Mouse (Mus musculus): Measurements from ENCODE around the gene Cyb561d2. TPM values are rescaled to one million over a fixed set of nuclear protein-coding genes. Genes with fewer than 3 reads are reported as not detected.
A peak's percentile ranks its signal among the peaks of the same experiment; 100 is the strongest.

Gene Cyb561d2
- polyA plus RNA-seq, 1 experiment from 2014 or later = 23.2 TPM

- Histone ChIP-seq H3K27ac (no peak overlapping the region), H3K27me3 (peaks cover 25% of the 10 kb centered on the region), H3K4me3 (no peak overlapping the region), H3K9me3 (replicated peaks) (no peaks in the 10 kb centered on the region), H3K4me2 (no peak overlapping the region), H3K4me1 (peaks cover 48% of the 10 kb centered on the region), H3K36me3 (ENCODE audit: poor library complexity, severe bottlenecking) (peaks cover 23% of the 10 kb centered on the region), H3K9ac (no peak overlapping the region)
- WGBS = 86% methylated on average over 10 of the region's 10 CpGs
- ATAC-seq = no peak
These were observed 3.2 kb upstream of the Cyb561d2 start for GRCm38 (mm10) chr9:107545199-107545598.

- Histone ChIP-seq H3K4me2 (no peak overlapping the region), H3K36me3 (ENCODE audit: poor library complexity, severe bottlenecking) (peaks cover 28% of the 10 kb centered on the region), H3K4me1 (peaks cover 48% of the 10 kb centered on the region), H3K27ac (no peak overlapping the region), H3K9me3 (replicated peaks) (no peaks in the 10 kb centered on the region), H3K4me3 (no peak overlapping the region), H3K9ac (no peak overlapping the region), H3K27me3 (peaks cover 20% of the 10 kb centered on the region)
- WGBS = 94% methylated on average over 12 of the region's 12 CpGs
- no peak for ATAC-seq
These were observed 2.7 kb upstream of the Cyb561d2 start for GRCm38 (mm10) chr9:107544729-107545128.

- H3K9ac ChIP-seq = no peak overlapping the region
- peaks cover 15% of the 10 kb centered on the region for H3K27me3 ChIP-seq
- ATAC-seq = no peak
- no peak overlapping the region for H3K27ac ChIP-seq
- H3K9me3 ChIP-seq (replicated peaks) = no peaks in the 10 kb centered on the region
- no peak overlapping the region for H3K4me3 ChIP-seq
- H3K4me2 ChIP-seq = no peak overlapping the region
- peaks cover 48% of the 10 kb centered on the region for H3K4me1 ChIP-seq
- peaks cover 33% of the 10 kb centered on the region for H3K36me3 ChIP-seq (ENCODE audit: poor library complexity, severe bottlenecking)
- WGBS = 95% methylated on average over 17 of the region's 17 CpGs
These were observed 2.3 kb upstream of the Cyb561d2 start for GRCm38 (mm10) chr9:107544196-107544700.

DNA sequence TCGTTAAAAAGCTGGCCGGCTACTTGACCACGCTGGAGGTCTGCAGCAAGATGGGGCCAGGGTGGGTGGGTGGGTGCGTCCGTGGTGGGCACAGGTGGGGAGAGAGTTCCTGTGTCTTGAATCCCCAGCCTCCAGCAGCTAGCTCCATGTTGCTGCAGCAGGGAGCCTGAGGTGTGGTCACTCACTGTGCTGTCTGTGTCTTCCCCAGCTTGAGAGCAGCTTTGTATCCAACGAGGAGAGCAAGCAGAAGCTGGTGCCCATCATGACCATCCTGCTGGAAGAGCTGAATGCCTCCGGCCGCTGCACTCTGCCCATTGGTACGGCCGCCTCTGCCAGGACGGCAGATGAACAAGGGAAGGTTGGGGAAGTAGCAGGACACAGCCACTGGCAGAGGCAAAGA is 1.3 kb upstream of the Cyb561d2 start:
- H3K4me2 ChIP-seq = peak overlapping the region; percentile 92
- H3K9ac ChIP-seq = no peak overlapping the region
- no peak overlapping the region for H3K4me3 ChIP-seq
- WGBS = 89% methylated on average over 11 of the region's 11 CpGs
- no peaks in the 10 kb centered on the region for H3K9me3 ChIP-seq (replicated peaks)
- H3K4me1 ChIP-seq = peaks cover 48% of the 10 kb centered on the region
- ATAC-seq = no peak
- H3K27ac ChIP-seq = no peak overlapping the region
- peaks cover 42% of the 10 kb centered on the region for H3K36me3 ChIP-seq (ENCODE audit: poor library complexity, severe bottlenecking)
- peaks cover 7% of the 10 kb centered on the region; the same call in 1 of the 2 replicates for H3K27me3 ChIP-seq

- Histone ChIP-seq H3K9me3 (replicated peaks) (no peaks in the 10 kb centered on the region), H3K36me3 (ENCODE audit: poor library complexity, severe bottlenecking) (peaks cover 48% of the 10 kb centered on the region), H3K9ac (peak overlapping the region; percentile 77), H3K4me1 (peaks cover 47% of the 10 kb centered on the region), H3K4me3 (peak overlapping the region; percentile 59), H3K27me3 (0 out of 2 replicates have a peak, but pooled peaks cover under 1% of the 10 kb centered on the region), H3K27ac (no peak overlapping the region), H3K4me2 (peak overlapping the region; percentile 92)
- 41% methylated on average over 8 of the region's 8 CpGs for WGBS
- no peak for ATAC-seq
These were observed 728 bp upstream of the Cyb561d2 start for GRCm38 (mm10) chr9:107542721-107543120.

DNA sequence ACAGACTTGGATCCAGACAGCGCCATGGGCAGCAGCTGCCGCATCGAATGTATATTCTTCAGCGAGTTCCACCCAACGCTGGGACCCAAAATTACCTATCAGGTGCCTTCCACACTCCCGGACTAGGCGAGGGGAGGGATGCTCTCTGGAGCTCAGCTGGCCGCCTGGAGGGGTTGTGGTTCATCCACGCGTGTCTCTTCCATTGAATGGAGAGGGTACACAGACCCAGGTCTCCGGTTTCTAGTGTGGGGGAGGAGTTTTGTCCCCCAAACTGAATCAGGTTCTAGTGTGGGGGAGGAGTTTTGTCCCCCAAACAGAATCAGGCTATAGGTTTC is 326 bp upstream of the Cyb561d2 start:
- Histone ChIP-seq H3K9ac (peak overlapping the region; percentile 77), H3K4me3 (peak overlapping the region; percentile 59), H3K27me3 (no peaks in the 10 kb centered on the region), H3K9me3 (replicated peaks) (no peaks in the 10 kb centered on the region), H3K4me2 (peak overlapping the region; percentile 92), H3K36me3 (ENCODE audit: poor library complexity, severe bottlenecking) (peaks cover 52% of the 10 kb centered on the region), H3K4me1 (peaks cover 46% of the 10 kb centered on the region), H3K27ac (no peak overlapping the region; the same call in 1 of the 2 replicates)
- 2% methylated on average over 11 of the region's 11 CpGs for WGBS
- peak; percentile 26 for ATAC-seq

GRCm38 (mm10) chr9:107541005-107541404 is 988 bp downstream of the Cyb561d2 start:
- no peak; the same call in 1 of the 2 replicates for ATAC-seq
- no peak overlapping the region for H3K27ac ChIP-seq
- H3K36me3 ChIP-seq (ENCODE audit: poor library complexity, severe bottlenecking) = peaks cover 52% of the 10 kb centered on the region
- H3K4me3 ChIP-seq = peak overlapping the region; percentile 59
- WGBS = 41% methylated on average over 10 of the region's 10 CpGs
- peaks cover 46% of the 10 kb centered on the region for H3K4me1 ChIP-seq
- H3K4me2 ChIP-seq = peak overlapping the region; percentile 92
- H3K9ac ChIP-seq = peak overlapping the region; percentile 77
- no peaks in the 10 kb centered on the region for H3K27me3 ChIP-seq
- H3K9me3 ChIP-seq (replicated peaks) = no peaks in the 10 kb centered on the region

GRCm38 (mm10) chr9:107540420-107540819 is 1.6 kb downstream of the Cyb561d2 start:
- no peak overlapping the region for H3K4me2 ChIP-seq
- no peak overlapping the region for H3K9ac ChIP-seq
- H3K4me3 ChIP-seq = no peak overlapping the region
- peaks cover 52% of the 10 kb centered on the region for H3K36me3 ChIP-seq (ENCODE audit: poor library complexity, severe bottlenecking)
- peaks cover 46% of the 10 kb centered on the region for H3K4me1 ChIP-seq
- no peaks in the 10 kb centered on the region for H3K27me3 ChIP-seq
- ATAC-seq = no peak
- 79% methylated on average over 4 of the region's 4 CpGs for WGBS
- no peaks in the 10 kb centered on the region for H3K9me3 ChIP-seq (replicated peaks)
- no peak overlapping the region for H3K27ac ChIP-seq

DNA sequence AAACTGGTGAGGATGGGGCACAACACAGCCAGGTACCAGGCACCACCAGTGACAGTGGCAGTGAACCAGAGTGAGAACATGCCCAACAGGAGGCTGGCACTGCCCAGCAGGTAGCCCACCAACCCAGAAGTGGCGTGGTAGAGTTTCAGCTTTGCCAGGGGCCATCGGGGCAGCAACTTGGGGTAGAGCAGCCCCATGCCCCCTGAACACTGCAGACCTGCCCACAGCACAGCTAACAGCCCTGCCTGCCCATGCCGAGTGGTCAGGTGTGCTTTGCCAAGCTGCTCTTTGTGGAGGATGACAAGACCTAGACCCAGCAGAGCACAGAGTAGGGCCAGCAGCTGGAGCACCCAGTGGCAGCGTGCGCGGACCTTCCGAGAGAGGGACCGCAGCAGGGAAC is 2.1 kb downstream of the Cyb561d2 start:
- H3K4me1 ChIP-seq = peaks cover 51% of the 10 kb centered on the region
- no peak overlapping the region for H3K4me3 ChIP-seq
- no peak overlapping the region for H3K4me2 ChIP-seq
- H3K27ac ChIP-seq = no peak overlapping the region
- H3K9me3 ChIP-seq (replicated peaks) = no peaks in the 10 kb centered on the region
- peaks cover 48% of the 10 kb centered on the region for H3K36me3 ChIP-seq (ENCODE audit: poor library complexity, severe bottlenecking)
- no peak for ATAC-seq
- no peaks in the 10 kb centered on the region for H3K27me3 ChIP-seq
- WGBS = 96% methylated on average over 8 of the region's 8 CpGs
- no peak overlapping the region for H3K9ac ChIP-seq

DNA sequence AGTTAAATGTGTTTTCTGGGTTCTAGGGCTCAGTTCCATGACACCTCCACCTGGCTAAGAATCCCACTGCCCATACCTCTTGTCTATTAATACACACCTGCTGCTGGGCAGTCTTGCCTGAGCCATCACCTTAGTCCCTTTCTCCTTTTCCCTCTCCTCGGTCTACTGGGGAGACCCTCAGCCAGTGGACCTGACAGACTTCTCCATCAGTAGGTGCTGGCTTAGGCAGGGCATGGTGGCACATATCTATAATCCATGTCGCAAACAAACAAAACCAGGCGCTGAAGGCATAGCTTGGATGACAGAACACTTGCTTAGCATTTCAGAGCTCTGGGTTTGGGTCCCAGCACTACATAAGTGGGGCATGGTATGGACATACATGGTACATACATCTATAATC is 3.3 kb downstream of the Cyb561d2 start:
- WGBS = 90% methylated on average over 3 of the region's 3 CpGs
- no peak for ATAC-seq
- H3K4me3 ChIP-seq = no peak overlapping the region
- no peak overlapping the region for H3K27ac ChIP-seq
- H3K9me3 ChIP-seq (replicated peaks) = no peaks in the 10 kb centered on the region
- no peak overlapping the region for H3K4me2 ChIP-seq
- H3K4me1 ChIP-seq = peaks cover 55% of the 10 kb centered on the region
- H3K9ac ChIP-seq = no peak overlapping the region
- H3K27me3 ChIP-seq = no peaks in the 10 kb centered on the region
- peaks cover 36% of the 10 kb centered on the region for H3K36me3 ChIP-seq (ENCODE audit: poor library complexity, severe bottlenecking)

DNA sequence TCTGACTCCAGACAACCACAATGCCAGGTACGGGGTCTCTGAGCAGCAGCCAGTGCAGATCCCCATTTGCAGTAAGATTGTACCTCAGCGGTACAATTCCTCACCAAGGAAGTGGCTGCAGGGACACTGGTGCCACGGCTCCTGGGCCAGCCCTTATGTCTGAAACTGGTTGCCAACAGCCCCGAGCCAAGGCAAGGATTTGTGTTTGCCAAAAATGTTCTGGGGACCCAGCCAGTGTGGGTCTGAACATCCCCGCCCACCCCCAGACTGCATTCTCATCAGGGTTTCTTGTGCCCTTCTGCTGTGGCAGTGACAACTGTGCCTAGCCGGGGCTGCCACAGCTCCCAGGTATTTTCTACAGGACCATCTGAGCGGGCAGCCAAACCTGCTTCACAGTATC is 3.8 kb downstream of the Cyb561d2 start:
- no peak overlapping the region for H3K27ac ChIP-seq
- H3K4me3 ChIP-seq = no peak overlapping the region
- H3K4me2 ChIP-seq = no peak overlapping the region
- H3K27me3 ChIP-seq = no peaks in the 10 kb centered on the region
- peaks cover 32% of the 10 kb centered on the region for H3K36me3 ChIP-seq (ENCODE audit: poor library complexity, severe bottlenecking)
- WGBS = 90% methylated on average over 7 of the region's 7 CpGs
- H3K9me3 ChIP-seq (replicated peaks) = no peaks in the 10 kb centered on the region
- H3K4me1 ChIP-seq = peaks cover 57% of the 10 kb centered on the region
- H3K9ac ChIP-seq = no peak overlapping the region
- ATAC-seq = no peak

GRCm38 (mm10) chr9:107534408-107535202 is 7.4 kb downstream of the Cyb561d2 start:
- H3K36me3 ChIP-seq (ENCODE audit: poor library complexity, severe bottlenecking) = peaks cover 23% of the 10 kb centered on the region
- under 1% methylated on average over 40 of the region's 40 CpGs for WGBS
- no peak for ATAC-seq
- peaks cover 36% of the 10 kb centered on the region for H3K4me1 ChIP-seq
- peak overlapping the region; percentile 94 for H3K9ac ChIP-seq
- peak overlapping the region; percentile 94 for H3K4me3 ChIP-seq
- H3K27me3 ChIP-seq = 0 out of 2 replicates have a peak, but pooled peaks cover 6% of the 10 kb centered on the region
- H3K27ac ChIP-seq = peak overlapping the region; percentile 44
- H3K4me2 ChIP-seq = peak overlapping the region; percentile 99
- H3K9me3 ChIP-seq (replicated peaks) = no peaks in the 10 kb centered on the region

Measured in forebrain, embryonic 13.5 days (tissue).